10 mouse cellular contexts compared by ENCODE assay signal in genomic region chr11:72465978-72466693, GRCm38 (mm10). TPM values are rescaled to one million over a fixed set of nuclear protein-coding genes. Genes with fewer than 3 reads are reported as not detected.
DNase-seq lines count a peak whose midpoint lies in the region; ATAC-seq and TF ChIP-seq lines count a peak whose summit lies in the region.
"Had no signal": no experiment of that assay in that cellular context is flagged by ENCODE, and none has a peak within 500 bp of the region (broad histone marks: within the 10 kb centered on the region; RNA-seq: fewer than 3 reads in every experiment).

No protein-coding gene starts in this region.

- no peak for ATAC-seq in stomach, embryonic 15.5 days (ENCODE audit: insufficient read depth, low FRiP score, low read depth)
- ATAC-seq: activated CD4-positive, CD25-positive, alpha-beta regulatory T cell, adult 4 months had no signal

- no peak for DNase-seq in cerebellum, adult 2 months
- DNase-seq in cerebellum, postnatal 14 days, result no peak
- DNase-seq in lung, adult 18-20 months, result peak; percentile 46 to 58
- DNase-seq in lung, adult 2 months, result no peak
- peak; percentile 57 for DNase-seq in lung, postnatal 10 days
- DNase-seq in layer of hippocampus, adult 11-12 months (ENCODE audit: low spot score), result no peak
- DNase-seq in layer of hippocampus, postnatal 25 days (ENCODE audit: extremely low spot score in 1 of 2, low spot score in 1 of 2), result no peak
- DNase-seq: thymus, postnatal 14 days had no signal

- TF ChIP-seq POLR2A in cerebellum, adult 2 months (IDR thresholded peaks at IDR 0.05; ENCODE audit: borderline replicate concordance, insufficient read depth, low read length), result no peak
- no peak for TF ChIP-seq POLR2A in lung, adult 2 months (IDR thresholded peaks at IDR 0.05; ENCODE audit: borderline replicate concordance, extremely low read depth, low read depth, low read length)

- 54% methylated on average over 11 of the region's 11 CpGs for WGBS in cerebellum, adult 2 months
- WGBS in lung, adult 2 months, result 34% methylated on average over 11 of the region's 11 CpGs
- WGBS in stomach, embryonic 15.5 days, result 47% methylated on average over 11 of the region's 11 CpGs

- no peaks in the 10 kb centered on the region for H3K36me3 ChIP-seq in stomach, embryonic 15.5 days

- no peaks in the 10 kb centered on the region; the same call in 1 of the 2 replicates for H3K4me1 ChIP-seq in cerebellum, adult 2 months (ENCODE audit: control insufficient read depth, insufficient read depth, low read length)
- H3K4me1 ChIP-seq in lung, adult 2 months (ENCODE audit: control insufficient read depth, insufficient read depth, low read length), result peaks cover 64% of the 10 kb centered on the region
- peaks cover 43% of the 10 kb centered on the region for H3K4me1 ChIP-seq in stomach, embryonic 15.5 days

- no peak for TF ChIP-seq CTCF in cerebellum, adult 2 months (IDR thresholded peaks at IDR 0.05; ENCODE audit: borderline replicate concordance, insufficient read depth, low read depth, low read length)
- TF ChIP-seq CTCF in lung, adult 2 months (IDR thresholded peaks at IDR 0.05; ENCODE audit: insufficient read depth, low read length), result no peak

- peak overlapping the region; percentile 11; the same call in 1 of the 2 replicates for H3K4me2 ChIP-seq in stomach, embryonic 15.5 days

- H3K27ac ChIP-seq in cerebellum, adult 2 months (ENCODE audit: insufficient read depth, low read length), result peak overlapping the region; percentile 23; the same call in 1 of the 2 replicates
- H3K27ac ChIP-seq in stomach, embryonic 15.5 days, result peak overlapping the region; percentile 89

- H3K27me3 ChIP-seq in cerebellum, adult 2 months (ENCODE audit: control insufficient read depth, insufficient read depth, low read length), result no peaks in the 10 kb centered on the region
- no peaks in the 10 kb centered on the region for H3K27me3 ChIP-seq in stomach, embryonic 15.5 days (replicated peaks)

- H3K4me3 ChIP-seq in cerebellum, adult 2 months (replicated peaks; ENCODE audit: insufficient read depth, low read depth, low read length), result no peak overlapping the region
- no peak overlapping the region for H3K4me3 ChIP-seq in lung, adult 2 months (replicated peaks; ENCODE audit: extremely low read depth, low read depth, low read length)
- H3K4me3 ChIP-seq in stomach, embryonic 15.5 days (replicated peaks), result no peak overlapping the region

- H3K9me3 ChIP-seq in stomach, embryonic 15.5 days, result no peaks in the 10 kb centered on the region

- no peak overlapping the region for H3K9ac ChIP-seq in stomach, embryonic 15.5 days

RNA-seq across cellular contexts. Expression of gene Spns2, which starts 23.6 kb away (rescaled TPM):
- 55.3 and 59.5 TPM in 2 replicates for polyA plus RNA-seq in cerebellum, adult 2 months (2012; rRNA removed)
- 103 and 126 TPM in 2 replicates for polyA plus RNA-seq in lung, adult 2 months (2012; rRNA removed)
- 4.2 and 6.0 TPM in 2 replicates for polyA plus RNA-seq in stomach, embryonic 15.5 days (2015; fragmentation: Nextera tagmentation; extraction: Ambion mirVana)
- 10 to 100 TPM; 95.8 to 97.0 TPM for total RNA-seq in layer of hippocampus, postnatal 25 days (2021)
- polyA plus RNA-seq: activated CD4-positive, CD25-positive, alpha-beta regulatory T cell, adult 4 months had no signal

RNA-seq across cellular contexts. Expression of gene Mybbp1a, which starts 25.0 kb away (rescaled TPM):
- polyA plus RNA-seq in cerebellum, adult 2 months (2012; rRNA removed), result 52.5 and 61.3 TPM in 2 replicates
- polyA plus RNA-seq in lung, adult 2 months (2012; rRNA removed), result 26.1 and 32.8 TPM in 2 replicates
- polyA plus RNA-seq in stomach, embryonic 15.5 days (2015; fragmentation: Nextera tagmentation; extraction: Ambion mirVana), result 144 and 159 TPM in 2 replicates
- 10 to 100 TPM; 48.3 to 54.0 TPM for total RNA-seq in layer of hippocampus, postnatal 25 days (2021)

RNA-seq across cellular contexts. Expression of gene Ggt6, which starts 30.8 kb away (rescaled TPM):
- 0.14 and 0.15 TPM in 2 replicates for polyA plus RNA-seq in cerebellum, adult 2 months (2012; rRNA removed)
- polyA plus RNA-seq in lung, adult 2 months (2012; rRNA removed), result 2.9 and 7.0 TPM in 2 replicates
- polyA plus RNA-seq in stomach, embryonic 15.5 days (2015; fragmentation: Nextera tagmentation; extraction: Ambion mirVana), result 4.7 and 4.8 TPM in 2 replicates
- under 1 TPM in 1 of 2 experiments, not detected in 1; 0.20 TPM for total RNA-seq in layer of hippocampus, postnatal 25 days (2021)
- polyA plus RNA-seq: activated CD4-positive, CD25-positive, alpha-beta regulatory T cell, adult 4 months had no signal

RNA-seq across cellular contexts. Expression of gene Smtnl2, which starts 54.6 kb away (rescaled TPM):
- polyA plus RNA-seq in cerebellum, adult 2 months (2012; rRNA removed), result 1.5 and 1.6 TPM in 2 replicates
- polyA plus RNA-seq in lung, adult 2 months (2012; rRNA removed), result 32.1 and 34.5 TPM in 2 replicates
- polyA plus RNA-seq in stomach, embryonic 15.5 days (2015; fragmentation: Nextera tagmentation; extraction: Ambion mirVana), result 50.8 and 56.0 TPM in 2 replicates
- total RNA-seq in layer of hippocampus, postnatal 25 days (2021), result 1 to 10 TPM; 2.0 to 3.0 TPM
- polyA plus RNA-seq: activated CD4-positive, CD25-positive, alpha-beta regulatory T cell, adult 4 months had no signal

Comparison
In these comparisons a context has a peak if more than half of its experiments do, and no peak if none do; other contexts are left out.
1. DNase-seq: peak in lung, adult 18-20 months (2 of 2) and lung, postnatal 10 days (single experiment); none in cerebellum, adult 2 months (0 of 2), cerebellum, postnatal 14 days (0 of 2), lung, adult 2 months (single experiment), layer of hippocampus, adult 11-12 months (single experiment) and layer of hippocampus, postnatal 25 days (0 of 2).